Mouse (Mus musculus): ENCODE data around the gene Rgs9bp. TPM values are rescaled to one million over a fixed set of nuclear protein-coding genes. Genes with fewer than 3 reads are reported as not detected.

Rgs9bp gene
- polyA plus RNA-seq (2015; fragmentation: Nextera tagmentation; extraction: Ambion mirVana) = 0.05 and 0.14 TPM in 2 replicates

DNA sequence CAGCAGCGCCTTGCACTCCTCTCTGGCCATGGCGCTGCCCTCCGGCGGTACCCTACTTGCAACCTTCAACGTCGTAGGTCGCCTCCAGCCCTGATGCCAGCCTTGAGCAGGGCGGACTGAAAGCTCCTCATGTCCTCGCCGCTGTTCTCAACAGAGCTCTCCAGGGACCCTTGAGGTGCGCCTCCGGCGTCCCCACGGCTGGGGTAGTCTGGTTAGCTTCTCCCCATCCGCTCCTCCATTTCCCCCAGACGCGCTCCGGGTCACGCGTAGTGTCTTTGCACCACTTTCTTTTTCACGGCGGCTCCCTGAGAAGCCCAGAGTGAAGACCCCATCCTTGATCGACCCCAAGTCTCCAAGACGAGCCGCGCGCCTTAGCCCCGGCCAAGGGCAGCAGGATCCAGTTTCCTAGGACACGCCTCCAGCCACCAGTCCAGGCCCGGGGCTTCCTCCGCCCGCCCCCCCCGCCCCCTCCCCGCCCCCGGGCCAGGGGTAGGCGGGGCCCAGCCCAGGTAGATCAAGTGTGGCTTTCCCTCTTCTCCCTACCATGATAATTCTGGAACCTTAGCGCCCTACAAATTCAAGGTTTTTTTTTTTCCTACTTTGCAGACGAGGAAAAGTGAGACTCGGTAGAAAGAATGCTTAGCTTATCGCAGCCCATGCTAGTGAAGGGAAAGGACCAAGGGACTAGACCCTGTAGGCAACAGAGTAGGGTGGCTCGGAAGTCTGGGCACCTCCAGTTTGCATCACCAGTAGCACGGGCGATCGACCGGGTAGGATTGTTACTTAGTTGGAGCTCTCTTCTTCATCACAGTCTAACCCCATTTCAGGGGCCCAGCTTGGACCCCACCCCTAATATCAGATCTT lies at the start of gene Rgs9bp:
TSS of gene Rgs9bp (minus strand) at position 392 of the 864 bp plus-strand sequence.
- peak within 1 kb of the TSS; percentile 65 for H3K27ac ChIP-seq
- ATAC-seq (ENCODE audit: borderline replicate concordance, extremely low read depth, low FRiP score, low TSS enrichment) = peak; percentile 90

GRCm38 (mm10) chr7:35628496-35628895 lies 43.1 kb upstream of the Rgs9bp start:
- H3K4me3 ChIP-seq = no peak overlapping the region
- H3K4me1 ChIP-seq = no peaks in the 10 kb centered on the region
- no peak overlapping the region for H3K4me2 ChIP-seq
- WGBS = 75% methylated on average over 5 of the region's 5 CpGs
- no peaks in the 10 kb centered on the region for H3K9me3 ChIP-seq
- H3K27ac ChIP-seq = no peak overlapping the region
- no peak overlapping the region for H3K9ac ChIP-seq
- H3K36me3 ChIP-seq = peaks cover 62% of the 10 kb centered on the region
- ATAC-seq (ENCODE audit: borderline replicate concordance, extremely low read depth, low FRiP score, low TSS enrichment) = no peak
- no peaks in the 10 kb centered on the region for H3K27me3 ChIP-seq

More for the DNA sequence above, at the start of gene Rgs9bp:
- Histone ChIP-seq H3K9me3 (no peaks in the 10 kb centered on the region), H3K4me3 (peak within 1 kb of the TSS; percentile 91), H3K9ac (peak within 1 kb of the TSS; percentile 80), H3K27me3 (peaks cover 43% of the 10 kb centered on the region), H3K36me3 (no peaks in the 10 kb centered on the region), H3K4me1 (peaks cover 22% of the 10 kb centered on the region), H3K4me2 (peak within 1 kb of the TSS; percentile 97)
- under 1% methylated on average over 45 of the region's 45 CpGs for WGBS

DNA sequence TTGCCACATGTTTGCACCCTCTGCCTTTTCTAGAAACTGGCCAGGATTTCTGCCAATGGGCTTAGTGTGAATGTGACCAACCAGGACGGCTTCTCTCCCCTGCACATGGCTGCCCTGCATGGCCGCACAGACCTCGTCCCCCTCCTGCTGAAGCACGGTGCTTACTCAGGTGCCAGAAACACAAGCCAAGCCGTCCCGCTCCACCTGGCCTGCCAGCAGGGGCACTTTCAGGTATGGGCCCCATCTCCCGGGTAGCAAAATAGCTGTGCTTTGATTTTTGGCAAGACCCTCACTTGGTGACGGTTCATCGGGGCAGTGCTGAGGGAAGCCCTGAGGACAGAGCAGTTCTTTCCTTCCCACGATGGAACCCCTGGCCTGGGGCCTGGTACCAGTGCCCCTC lies 42.0 kb upstream of the Rgs9bp start:
- H3K9me3 ChIP-seq = no peaks in the 10 kb centered on the region
- H3K27ac ChIP-seq = no peak overlapping the region
- H3K4me2 ChIP-seq = no peak overlapping the region
- H3K9ac ChIP-seq = no peak overlapping the region
- no peak overlapping the region for H3K4me3 ChIP-seq
- WGBS = 88% methylated on average over 10 of the region's 10 CpGs
- no peaks in the 10 kb centered on the region for H3K27me3 ChIP-seq
- no peaks in the 10 kb centered on the region for H3K4me1 ChIP-seq
- H3K36me3 ChIP-seq = peaks cover 64% of the 10 kb centered on the region
- ATAC-seq (ENCODE audit: borderline replicate concordance, extremely low read depth, low FRiP score, low TSS enrichment) = no peak

DNA sequence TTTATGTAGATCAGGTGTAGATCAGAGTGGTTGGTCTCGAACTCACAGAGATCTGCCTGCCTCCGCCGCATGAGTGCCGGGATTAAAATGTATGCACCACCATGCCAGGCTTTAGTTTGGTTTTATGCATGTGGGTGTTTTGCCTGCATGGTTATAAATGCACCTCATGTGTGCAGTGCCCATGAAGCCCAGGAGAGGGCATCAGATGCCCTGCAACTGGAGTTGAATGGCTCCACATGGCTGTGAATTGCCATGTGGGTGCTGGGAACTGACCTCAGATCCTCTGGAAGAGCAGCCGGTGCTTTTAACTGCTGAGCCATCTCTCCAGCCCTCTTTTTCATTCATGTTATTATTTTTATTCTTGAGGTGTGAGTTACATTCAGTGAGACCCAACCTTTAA lies 40.7 kb upstream of the Rgs9bp start:
- Histone ChIP-seq H3K27ac (no peak overlapping the region), H3K4me3 (no peak overlapping the region), H3K36me3 (peaks cover 60% of the 10 kb centered on the region), H3K27me3 (no peaks in the 10 kb centered on the region), H3K4me1 (no peaks in the 10 kb centered on the region), H3K9ac (no peak overlapping the region), H3K9me3 (no peaks in the 10 kb centered on the region), H3K4me2 (no peak overlapping the region)
- ATAC-seq (ENCODE audit: borderline replicate concordance, extremely low read depth, low FRiP score, low TSS enrichment) = no peak
- 96% methylated on average over 5 of the region's 5 CpGs for WGBS

DNA sequence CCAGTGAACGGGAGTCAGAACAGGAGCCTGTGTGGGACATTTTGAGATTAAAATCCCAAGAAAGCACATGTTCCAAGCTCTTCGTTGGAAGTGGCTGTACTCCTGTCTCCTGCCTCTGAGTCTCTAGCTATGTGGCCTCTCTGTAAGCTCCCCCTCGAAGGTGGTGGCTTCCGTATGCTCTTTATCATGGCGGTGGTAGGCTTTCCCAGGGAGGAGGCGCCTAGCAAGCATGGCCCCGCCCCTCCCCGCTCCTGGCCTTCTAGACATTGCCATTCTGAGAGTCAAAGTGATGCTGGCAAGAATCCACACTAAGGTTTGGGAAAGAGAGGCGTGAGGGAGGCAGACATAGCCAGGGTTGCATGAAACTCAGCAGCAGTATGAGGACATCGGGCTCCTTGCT lies 37.2 kb upstream of the Rgs9bp start:
- Histone ChIP-seq H3K4me1 (no peaks in the 10 kb centered on the region), H3K9ac (no peak overlapping the region), H3K9me3 (no peaks in the 10 kb centered on the region), H3K4me2 (no peak overlapping the region), H3K4me3 (no peak overlapping the region), H3K27ac (no peak overlapping the region), H3K36me3 (peaks cover 52% of the 10 kb centered on the region), H3K27me3 (no peaks in the 10 kb centered on the region)
- 86% methylated on average over 10 of the region's 10 CpGs for WGBS
- ATAC-seq (ENCODE audit: borderline replicate concordance, extremely low read depth, low FRiP score, low TSS enrichment) = no peak

- Histone ChIP-seq H3K4me3 (no peak overlapping the region), H3K4me1 (no peaks in the 10 kb centered on the region), H3K9me3 (no peaks in the 10 kb centered on the region), H3K9ac (no peak overlapping the region), H3K4me2 (no peak overlapping the region), H3K36me3 (peaks cover 38% of the 10 kb centered on the region), H3K27me3 (no peaks in the 10 kb centered on the region), H3K27ac (no peak overlapping the region)
- no peak for ATAC-seq (ENCODE audit: borderline replicate concordance, extremely low read depth, low FRiP score, low TSS enrichment)
- 72% methylated on average over 4 of the region's 4 CpGs for WGBS
These were observed 32.1 kb upstream of the Rgs9bp start for GRCm38 (mm10) chr7:35617513-35617912.

GRCm38 (mm10) chr7:35609245-35609644 lies 23.9 kb upstream of the Rgs9bp start:
- H3K36me3 ChIP-seq = peaks cover 56% of the 10 kb centered on the region
- 87% methylated on average over 10 of the region's 10 CpGs for WGBS
- ATAC-seq (ENCODE audit: borderline replicate concordance, extremely low read depth, low FRiP score, low TSS enrichment) = no peak

DNA sequence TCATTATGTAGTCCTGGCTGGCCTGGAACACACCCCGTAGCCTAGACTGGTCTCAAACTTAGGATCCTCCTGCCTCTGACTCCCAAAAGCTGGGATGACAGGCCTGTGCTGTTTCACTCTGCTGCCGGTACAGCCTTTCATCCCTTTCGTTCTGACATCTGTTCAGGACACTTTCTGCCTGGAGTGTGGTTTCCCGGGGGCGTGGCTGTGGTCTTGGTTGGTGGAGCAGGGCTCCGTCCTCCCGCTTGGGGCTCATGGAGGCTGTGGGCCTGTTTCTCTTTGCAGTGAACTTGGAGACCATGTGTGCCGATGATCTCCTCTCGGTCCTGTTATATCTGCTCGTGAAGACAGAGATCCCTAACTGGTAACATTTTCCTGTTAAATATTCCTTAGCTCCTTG lies 21.4 kb upstream of the Rgs9bp start:
- Histone ChIP-seq H3K4me2 (no peak overlapping the region), H3K4me1 (no peaks in the 10 kb centered on the region), H3K27ac (no peak overlapping the region), H3K9me3 (no peaks in the 10 kb centered on the region), H3K9ac (no peak overlapping the region), H3K27me3 (no peaks in the 10 kb centered on the region), H3K36me3 (peaks cover 58% of the 10 kb centered on the region), H3K4me3 (no peak overlapping the region)
- WGBS = 88% methylated on average over 10 of the region's 10 CpGs
- no peak for ATAC-seq (ENCODE audit: borderline replicate concordance, extremely low read depth, low FRiP score, low TSS enrichment)

More at GRCm38 (mm10) chr7:35609245-35609644, 23.9 kb upstream of the Rgs9bp start:
- Histone ChIP-seq H3K9me3 (no peaks in the 10 kb centered on the region), H3K4me3 (no peak overlapping the region), H3K27me3 (no peaks in the 10 kb centered on the region), H3K4me1 (no peaks in the 10 kb centered on the region), H3K27ac (no peak overlapping the region), H3K9ac (no peak overlapping the region), H3K4me2 (no peak overlapping the region)

- ATAC-seq (ENCODE audit: borderline replicate concordance, extremely low read depth, low FRiP score, low TSS enrichment) = no peak
- Histone ChIP-seq H3K36me3 (peaks cover 25% of the 10 kb centered on the region), H3K27me3 (no peaks in the 10 kb centered on the region), H3K9me3 (no peaks in the 10 kb centered on the region), H3K9ac (no peak overlapping the region), H3K4me1 (no peaks in the 10 kb centered on the region), H3K27ac (no peak overlapping the region), H3K4me3 (no peak overlapping the region), H3K4me2 (no peak overlapping the region)
- WGBS = 94% methylated on average over 5 of the region's 5 CpGs
These were observed 17.4 kb upstream of the Rgs9bp start for GRCm38 (mm10) chr7:35602766-35603165.

- Histone ChIP-seq H3K9ac (no peak overlapping the region), H3K4me3 (no peak overlapping the region), H3K9me3 (no peaks in the 10 kb centered on the region), H3K27me3 (no peaks in the 10 kb centered on the region), H3K36me3 (peaks cover 15% of the 10 kb centered on the region), H3K4me1 (no peaks in the 10 kb centered on the region), H3K4me2 (no peak overlapping the region), H3K27ac (no peak overlapping the region)
- whole genome bisulfite sequencing = 83% methylated on average over 6 of the region's 6 CpGs
- no peak for ATAC-seq (ENCODE audit: borderline replicate concordance, extremely low read depth, low FRiP score, low TSS enrichment)
These were observed 15.7 kb upstream of the Rgs9bp start for GRCm38 (mm10) chr7:35601106-35601505.

GRCm38 (mm10) chr7:35600031-35600430 lies 14.6 kb upstream of the Rgs9bp start:
- Histone ChIP-seq H3K9ac (no peak overlapping the region), H3K4me2 (no peak overlapping the region), H3K36me3 (peaks cover 21% of the 10 kb centered on the region), H3K4me1 (no peaks in the 10 kb centered on the region), H3K27ac (no peak overlapping the region), H3K4me3 (no peak overlapping the region), H3K27me3 (no peaks in the 10 kb centered on the region), H3K9me3 (no peaks in the 10 kb centered on the region)
- 87% methylated on average over 10 of the region's 10 CpGs for WGBS
- no peak for ATAC-seq (ENCODE audit: borderline replicate concordance, extremely low read depth, low FRiP score, low TSS enrichment)

- Histone ChIP-seq H3K9me3 (no peaks in the 10 kb centered on the region), H3K27me3 (no peaks in the 10 kb centered on the region), H3K4me2 (no peak overlapping the region), H3K4me1 (no peaks in the 10 kb centered on the region), H3K27ac (no peak overlapping the region), H3K4me3 (no peak overlapping the region), H3K9ac (no peak overlapping the region), H3K36me3 (peaks cover 23% of the 10 kb centered on the region)
- WGBS = 88% methylated on average over 9 of the region's 9 CpGs
- no peak for ATAC-seq (ENCODE audit: borderline replicate concordance, extremely low read depth, low FRiP score, low TSS enrichment)
These were observed 14.1 kb upstream of the Rgs9bp start for GRCm38 (mm10) chr7:35599492-35599891.
